ENCODE assay signal across 12 mouse cellular contexts in genomic region chr1:190888646-190889045, GRCm38 (mm10).
"Had no signal": no experiment of that assay in that cellular context is flagged by ENCODE, and none has a peak within 500 bp of the region (broad histone marks: within the 10 kb centered on the region; RNA-seq: fewer than 3 reads in every experiment).

No protein-coding gene starts in this region.

- DNase-seq: left cerebral cortex, postnatal 4 days; liver; liver, embryonic 13.5 days; liver, postnatal 0 days; lung, adult 18-20 months; lung, adult 2 months; lung, embryonic 14.5 days; lung, postnatal 10 days; lung, postnatal 14 days; lung, postnatal 36 days; lung, postnatal 4 days; midbrain, embryonic 14.5 days had no signal
